Mouse (Mus musculus) embryonic facial prominence, embryonic 13.5 days (tissue): ENCODE results near the gene Polg2. TPM values are rescaled to one million over a fixed set of nuclear protein-coding genes. Genes with fewer than 3 reads are reported as not detected.

Experiments used
- ATAC-seq: fragments of 200-750 bp; cut with Nextera tagmentation; 2 replicates; pipeline ENCODE4 v1.8.0; 2017; ENCODE audit warnings: low read depth; ENCODE audit not compliant: insufficient number of reproducible peaks, insufficient read depth, low FRiP score, low TSS enrichment
- H3K27ac ChIP-seq: fragments of 300-500 bp; sonication (generic); 2 replicates; pipeline ENCODE4 v1.5.1; 2015; ENCODE audit warnings: moderate library complexity, mild to moderate bottlenecking, inconsistent platforms
- H3K27me3 ChIP-seq: fragments of 300-500 bp; sonication (generic); 2 replicates; pipeline ENCODE4 v1.6.1; 2015; ENCODE audit warnings: mild to moderate bottlenecking, inconsistent platforms
- H3K36me3 ChIP-seq: fragments of 300-500 bp; sonication (generic); 2 replicates; pipeline ENCODE4 v1.6.1; 2015; ENCODE audit warnings: mild to moderate bottlenecking, inconsistent platforms
- H3K4me1 ChIP-seq: fragments of 300-500 bp; sonication (generic); 2 replicates; pipeline ENCODE4 v1.6.1; 2015; ENCODE audit warnings: inconsistent platforms
- H3K4me2 ChIP-seq: fragments of 300-500 bp; sonication (generic); 2 replicates; pipeline ENCODE4 v1.6.1; 2015; ENCODE audit warnings: moderate library complexity, mild to moderate bottlenecking, inconsistent platforms
- H3K4me3 ChIP-seq: fragments of 300-500 bp; sonication (generic); 2 replicates; pipeline ENCODE4 v1.5.1; 2015; ENCODE audit warnings: mild to moderate bottlenecking, inconsistent platforms
- H3K9ac ChIP-seq: fragments of 300-500 bp; sonication (generic); 2 replicates; pipeline ENCODE4 v1.6.1; 2015; ENCODE audit warnings: mild to moderate bottlenecking, inconsistent platforms
- H3K9me3 ChIP-seq: fragments of 300-500 bp; sonication (generic); 2 replicates; pipeline ENCODE4 v1.6.1; 2016; ENCODE audit warnings: inconsistent platforms
- WGBS: fragments of 180-500 bp; shearing (Covaris S2); methylation state at CpG from one replicate; pipeline ENCODE4 v1.1.7; 2015; ENCODE audit warnings: mixed read lengths; 5-methylcytosine and 5-hydroxymethylcytosine counted together
- polyA plus RNA-seq: library from polyadenylated mRNA; unstranded; fragments of >200 nt; fragmentation: Nextera tagmentation; extraction: Ambion mirVana; gene quantifications from 2 replicates; pipeline ENCODE4 v1.2.1, GENCODE M21; 2015

Polg2 gene
- polyA plus RNA-seq, 1 experiment from 2014 or later: 14.1 TPM

DNA sequence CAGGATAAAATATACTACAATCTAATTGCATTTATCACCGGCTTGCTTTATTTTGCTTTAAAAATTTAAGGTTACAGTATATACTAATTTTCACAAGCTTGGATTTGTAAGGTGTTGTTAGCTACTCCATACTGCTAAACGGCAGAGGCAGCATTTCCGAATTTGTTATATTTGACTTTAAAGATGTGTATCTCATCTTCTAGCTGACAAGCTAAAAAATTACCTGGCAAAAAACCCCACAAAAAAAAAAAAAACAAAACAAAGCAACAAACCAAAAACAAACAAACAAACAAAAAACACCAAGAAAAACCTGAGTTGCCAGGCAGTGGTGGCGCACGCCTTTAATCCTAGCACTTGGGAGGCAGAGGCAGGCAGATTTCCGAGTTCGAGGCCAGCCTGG is 1.2 kb downstream of the Polg2 start:
- WGBS: 94% methylated on average over 7 of the region's 7 CpGs
- Histone ChIP-seq H3K36me3 (peaks cover 60% of the 10 kb centered on the region), H3K9me3 (no peaks in the 10 kb centered on the region), H3K4me3 (peak overlapping the region; percentile 73), H3K27me3 (no peaks in the 10 kb centered on the region), H3K4me2 (peak overlapping the region; percentile 65), H3K4me1 (peaks cover 12% of the 10 kb centered on the region), H3K27ac (no peak overlapping the region), H3K9ac (no peak overlapping the region; the same call in 1 of the 2 replicates)
- ATAC-seq: no peak

DNA sequence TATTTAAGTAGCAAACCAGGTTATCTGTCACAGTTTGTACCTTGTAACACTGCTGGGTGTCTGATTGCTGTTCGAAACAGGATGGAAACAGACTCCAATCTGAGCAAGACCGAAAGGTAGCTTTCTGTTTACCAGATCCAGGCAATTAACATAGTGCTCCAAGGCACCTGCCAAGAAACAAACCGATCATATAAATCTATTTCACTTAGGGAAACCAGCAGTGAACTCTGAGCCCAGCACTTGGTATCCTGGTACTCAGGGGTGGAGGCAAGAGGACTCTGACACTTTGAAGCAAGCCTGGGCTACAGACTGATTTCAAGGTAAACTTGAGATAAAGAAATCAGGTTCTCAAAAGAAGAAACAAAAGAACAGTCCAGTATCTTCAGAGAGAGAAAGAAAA is 1.9 kb downstream of the Polg2 start:
- ATAC-seq: no peak
- H3K36me3 ChIP-seq: peaks cover 60% of the 10 kb centered on the region

DNA sequence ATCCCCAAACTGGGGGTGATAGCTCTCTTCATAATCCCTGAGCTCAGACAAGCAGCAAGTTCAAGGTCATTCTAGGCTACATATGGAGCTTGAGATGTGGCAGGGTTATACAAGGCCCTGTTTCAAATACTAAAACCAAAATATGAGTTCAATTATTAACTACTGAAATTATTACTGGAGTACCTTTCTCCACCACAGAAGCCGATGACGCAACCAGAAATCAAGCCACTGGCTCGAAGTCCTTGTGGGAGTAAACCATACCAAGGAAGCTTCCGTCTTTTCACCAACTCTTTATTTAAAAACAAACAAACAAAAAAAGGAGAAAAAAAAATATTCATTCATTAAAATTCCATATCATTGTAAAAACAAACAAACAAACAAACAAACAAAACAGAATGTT is 2.4 kb downstream of the Polg2 start:
- Histone ChIP-seq H3K27me3 (no peaks in the 10 kb centered on the region), H3K36me3 (peaks cover 60% of the 10 kb centered on the region), H3K9me3 (no peaks in the 10 kb centered on the region), H3K4me3 (no peak overlapping the region), H3K4me2 (no peak overlapping the region), H3K9ac (no peak overlapping the region), H3K4me1 (peaks cover 12% of the 10 kb centered on the region), H3K27ac (no peak overlapping the region)
- ATAC-seq: no peak
- 92% methylated on average over 4 of the region's 4 CpGs for WGBS

More for the DNA sequence above, 1.9 kb downstream of the Polg2 start:
- no peak overlapping the region for H3K27ac ChIP-seq
- H3K9me3 ChIP-seq: no peaks in the 10 kb centered on the region
- H3K4me2 ChIP-seq: peak overlapping the region; percentile 65; the same call in 1 of the 2 replicates
- H3K4me3 ChIP-seq: no peak overlapping the region
- H3K4me1 ChIP-seq: peaks cover 12% of the 10 kb centered on the region
- no peaks in the 10 kb centered on the region for H3K27me3 ChIP-seq
- 90% methylated on average over 3 of the region's 3 CpGs for WGBS
- peak overlapping the region; percentile 32; the same call in 1 of the 2 replicates for H3K9ac ChIP-seq

DNA sequence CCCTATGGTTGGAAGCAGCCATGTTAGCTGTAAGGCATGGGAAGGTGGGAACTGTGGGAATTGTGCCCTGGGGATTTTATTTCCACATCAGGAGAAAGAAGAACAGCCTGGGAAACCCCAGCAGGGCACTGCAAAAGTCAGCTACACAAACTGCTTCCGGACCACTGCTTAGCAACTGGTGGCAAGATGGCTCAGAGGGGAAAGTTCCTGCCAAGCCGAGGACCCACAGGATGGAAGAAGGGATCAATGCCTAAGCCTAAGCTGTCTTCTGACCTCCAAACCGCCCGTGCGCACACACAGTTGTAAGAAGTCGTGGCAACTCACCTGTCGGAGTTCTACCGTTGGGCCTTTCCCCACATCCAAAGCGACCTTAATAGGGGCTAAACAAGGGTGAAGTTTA is 6.3 kb downstream of the Polg2 start:
- Histone ChIP-seq H3K36me3 (peaks cover 83% of the 10 kb centered on the region), H3K4me1 (peaks cover 8% of the 10 kb centered on the region), H3K27me3 (no peaks in the 10 kb centered on the region), H3K9me3 (no peaks in the 10 kb centered on the region), H3K4me3 (no peak overlapping the region), H3K27ac (no peak overlapping the region), H3K9ac (no peak overlapping the region), H3K4me2 (no peak overlapping the region)
- ATAC-seq: no peak
- WGBS: 94% methylated on average over 9 of the region's 9 CpGs

DNA sequence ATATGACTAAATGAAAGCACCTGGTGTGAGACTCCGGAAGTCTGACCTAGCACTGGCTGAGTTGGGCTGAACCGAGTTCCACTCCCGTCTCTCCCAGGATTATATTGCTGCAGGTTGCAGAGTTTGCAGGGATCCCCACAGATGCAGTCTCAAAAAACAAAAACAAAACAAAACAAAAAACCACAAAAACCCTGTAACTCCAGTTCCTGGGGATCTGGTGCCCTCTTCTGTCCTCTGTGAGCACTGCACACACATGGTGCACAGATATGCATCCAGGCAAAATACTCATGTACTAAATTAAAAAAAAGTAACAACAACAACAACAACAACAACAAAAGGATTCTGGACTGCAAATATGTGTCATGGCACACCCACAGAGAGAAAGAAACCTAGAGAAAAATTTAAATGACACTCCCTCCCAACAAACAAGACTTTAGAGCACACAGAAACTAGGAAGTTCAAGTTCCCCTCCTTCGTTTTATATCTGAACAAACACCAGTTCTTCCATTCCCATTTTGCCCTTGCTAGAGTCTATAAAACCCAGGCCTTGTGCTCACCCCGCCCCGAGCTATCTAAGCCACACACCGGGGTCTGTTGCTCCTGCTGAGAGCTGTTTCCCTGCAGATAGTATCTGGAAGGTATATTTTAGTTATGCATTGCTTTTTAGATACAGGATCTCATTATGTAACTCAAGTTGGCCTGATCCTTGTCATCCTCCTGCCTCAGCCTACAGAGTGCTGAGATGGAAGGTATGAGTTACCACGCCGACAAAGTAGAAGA is 9.0 kb downstream of the Polg2 start:
- 92% methylated on average over 9 of the region's 9 CpGs for WGBS
- Histone ChIP-seq H3K9ac (no peak overlapping the region), H3K36me3 (peaks cover 93% of the 10 kb centered on the region)

DNA sequence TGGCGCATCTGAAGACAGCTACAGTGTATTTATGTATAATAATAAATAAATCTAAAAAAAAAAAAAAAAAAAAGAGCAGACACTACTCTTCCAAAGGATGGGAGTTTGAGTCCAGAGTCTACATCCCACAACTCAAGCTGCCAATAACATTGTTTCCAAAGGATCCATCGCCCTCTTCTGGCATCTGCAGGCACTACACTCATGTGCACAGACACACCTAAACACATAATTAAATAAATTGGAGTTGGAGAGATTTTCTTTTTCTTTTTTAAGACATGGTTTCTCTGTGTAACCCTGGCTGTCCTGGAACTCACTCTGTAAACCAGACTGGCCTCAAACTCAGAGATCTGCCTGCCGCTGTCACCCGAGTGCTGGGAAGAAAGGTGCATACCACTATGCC is 11.8 kb downstream of the Polg2 start:
- Histone ChIP-seq H3K9me3 (peaks cover 3% of the 10 kb centered on the region; the same call in 1 of the 2 replicates), H3K9ac (no peak overlapping the region), H3K27me3 (no peaks in the 10 kb centered on the region), H3K4me3 (no peak overlapping the region), H3K36me3 (peaks cover 70% of the 10 kb centered on the region), H3K4me1 (peaks cover 8% of the 10 kb centered on the region), H3K27ac (no peak overlapping the region), H3K4me2 (no peak overlapping the region)
- whole genome bisulfite sequencing: 94% methylated on average over 4 of the region's 4 CpGs
- no peak for ATAC-seq

More for the DNA sequence above, 9.0 kb downstream of the Polg2 start:
- Histone ChIP-seq H3K9me3 (peaks cover 3% of the 10 kb centered on the region; the same call in 1 of the 2 replicates), H3K27me3 (no peaks in the 10 kb centered on the region), H3K4me1 (no peaks in the 10 kb centered on the region), H3K4me3 (no peak overlapping the region), H3K27ac (no peak overlapping the region), H3K4me2 (no peak overlapping the region)
- ATAC-seq: no peak

DNA sequence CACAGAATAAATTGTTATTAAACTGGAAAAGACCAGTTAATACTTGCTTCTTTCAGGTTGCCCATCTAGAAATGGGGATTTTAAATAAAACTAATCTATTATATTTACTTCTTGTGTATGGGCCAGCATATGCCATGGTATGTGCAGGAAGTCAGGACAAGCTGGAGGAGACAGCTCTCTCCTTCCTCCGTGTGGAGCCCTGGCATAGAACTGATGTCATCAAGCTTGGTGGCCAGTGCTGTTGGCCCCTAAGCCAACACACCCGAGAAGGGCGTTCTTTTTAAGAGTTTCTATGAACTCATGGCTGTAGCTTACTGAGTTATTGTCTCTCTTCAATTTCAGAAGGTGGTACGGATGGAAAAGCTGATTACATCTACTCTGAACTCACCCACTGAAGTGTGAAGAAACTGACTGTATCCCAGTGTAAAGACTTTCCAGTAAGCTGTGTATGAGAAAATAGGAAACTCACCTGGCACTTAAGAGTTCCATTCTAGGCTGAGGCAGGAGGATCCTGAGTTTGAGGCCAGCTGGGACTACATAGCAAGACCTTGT is 12.7 kb downstream of the Polg2 start:
- Histone ChIP-seq H3K4me1 (peaks cover 16% of the 10 kb centered on the region), H3K4me2 (no peak overlapping the region), H3K9ac (no peak overlapping the region), H3K27me3 (no peaks in the 10 kb centered on the region), H3K36me3 (peaks cover 62% of the 10 kb centered on the region), H3K9me3 (peaks cover 3% of the 10 kb centered on the region; the same call in 1 of the 2 replicates), H3K27ac (no peak overlapping the region), H3K4me3 (no peak overlapping the region)
- 90% methylated on average over 4 of the region's 4 CpGs for WGBS
- ATAC-seq: no peak

DNA sequence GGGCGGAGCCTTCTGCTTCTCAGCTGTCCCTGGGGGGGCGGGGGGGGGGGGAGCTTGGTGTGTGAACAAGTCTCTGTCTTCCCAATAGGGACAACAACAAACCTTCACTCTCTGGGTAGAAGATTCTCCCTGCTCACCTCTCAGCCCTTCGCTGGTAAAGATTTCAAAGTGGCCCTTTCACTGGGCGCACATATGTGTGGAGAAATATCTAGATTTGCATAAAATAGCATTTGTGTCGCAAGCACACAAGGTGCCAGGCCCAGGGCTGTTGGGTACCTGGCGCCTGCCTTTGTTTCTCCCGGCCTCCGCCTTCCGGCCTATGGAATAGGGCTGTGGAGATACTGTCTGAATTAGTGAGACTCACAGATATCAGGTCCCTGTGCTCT is 16.5 kb downstream of the Polg2 start:
- peak overlapping the region; percentile 77 for H3K27ac ChIP-seq
- peak overlapping the region; percentile 32; the same call in 1 of the 2 replicates for H3K9ac ChIP-seq
- WGBS: 70% methylated on average over 9 of the region's 9 CpGs
- peaks cover 28% of the 10 kb centered on the region for H3K36me3 ChIP-seq
- ATAC-seq: peak; percentile 43; the same call in 1 of the 2 replicates
- H3K27me3 ChIP-seq: no peaks in the 10 kb centered on the region
- H3K4me2 ChIP-seq: no peak overlapping the region; the same call in 1 of the 2 replicates
- H3K9me3 ChIP-seq: peaks cover under 1% of the 10 kb centered on the region; the same call in 1 of the 2 replicates
- no peak overlapping the region for H3K4me3 ChIP-seq
- H3K4me1 ChIP-seq: peaks cover 20% of the 10 kb centered on the region

DNA sequence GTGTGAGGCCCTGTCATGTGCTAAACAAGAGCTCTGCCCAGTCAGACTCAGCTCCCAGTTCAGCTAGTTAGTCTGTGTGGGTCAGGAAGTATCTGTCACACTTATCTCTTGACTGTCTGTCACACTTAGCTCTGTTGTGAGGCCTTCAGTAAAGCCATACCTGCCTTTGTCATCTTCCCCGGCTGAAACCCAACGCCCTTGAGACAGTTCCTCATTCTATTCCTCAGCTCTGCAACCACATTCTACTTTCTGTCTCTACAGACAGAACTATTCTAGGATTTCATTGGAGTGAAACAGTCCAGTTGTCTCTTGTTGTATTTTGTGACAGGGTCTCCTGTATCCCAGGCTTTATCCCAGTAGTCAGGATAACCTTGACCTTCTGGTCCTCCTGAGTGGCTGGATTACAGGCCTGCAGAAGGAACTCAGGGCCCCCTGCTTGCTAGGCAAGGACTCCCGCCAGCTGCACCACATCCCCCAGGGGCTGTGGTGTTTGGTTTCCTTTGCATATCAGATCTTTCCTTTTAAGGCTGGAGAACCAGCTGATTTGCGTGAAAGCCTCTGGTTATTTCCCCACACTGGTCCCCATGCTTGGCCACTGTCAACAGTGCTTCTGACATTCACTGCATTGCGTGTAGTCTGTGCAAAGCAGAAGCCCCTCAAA is 17.1 kb downstream of the Polg2 start:
- Histone ChIP-seq H3K27ac (peak overlapping the region; percentile 77), H3K36me3 (peaks cover 23% of the 10 kb centered on the region), H3K4me2 (no peak overlapping the region; the same call in 1 of the 2 replicates), H3K27me3 (no peaks in the 10 kb centered on the region), H3K4me3 (no peak overlapping the region), H3K9me3 (no peaks in the 10 kb centered on the region), H3K9ac (peak overlapping the region; percentile 32; the same call in 1 of the 2 replicates), H3K4me1 (peaks cover 20% of the 10 kb centered on the region)
- 0 out of 2 replicates have a peak, but pooled peaks have one; percentile 26 for ATAC-seq
- 18% methylated on average over 5 of the region's 5 CpGs for WGBS

DNA sequence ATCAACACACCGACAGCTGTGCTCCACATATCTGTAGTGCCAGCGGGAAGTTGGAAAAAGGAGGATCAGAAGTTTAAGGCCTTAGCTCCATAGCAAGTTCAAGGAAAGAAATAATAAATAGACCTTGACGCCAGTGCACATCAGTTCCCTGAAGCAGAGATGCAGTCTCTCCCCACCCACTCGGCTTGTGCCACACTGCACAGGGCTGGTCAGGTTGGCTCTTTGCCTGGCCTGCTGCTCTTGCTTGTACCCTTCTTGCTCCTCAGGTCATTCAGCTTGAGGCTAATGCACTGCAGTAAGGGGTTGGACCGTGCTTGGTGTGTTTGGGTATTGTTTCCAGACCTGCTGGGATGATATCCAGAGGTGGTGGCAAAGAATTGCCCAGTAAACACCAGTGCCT is 18.8 kb downstream of the Polg2 start:
- H3K9me3 ChIP-seq: no peaks in the 10 kb centered on the region
- no peak for ATAC-seq
- H3K4me2 ChIP-seq: no peak overlapping the region
- peaks cover 7% of the 10 kb centered on the region for H3K36me3 ChIP-seq
- H3K27me3 ChIP-seq: no peaks in the 10 kb centered on the region
- no peak overlapping the region for H3K4me3 ChIP-seq
- peaks cover 20% of the 10 kb centered on the region for H3K4me1 ChIP-seq
- H3K27ac ChIP-seq: no peak overlapping the region
- 89% methylated on average over 5 of the region's 5 CpGs for WGBS
- no peak overlapping the region for H3K9ac ChIP-seq

DNA sequence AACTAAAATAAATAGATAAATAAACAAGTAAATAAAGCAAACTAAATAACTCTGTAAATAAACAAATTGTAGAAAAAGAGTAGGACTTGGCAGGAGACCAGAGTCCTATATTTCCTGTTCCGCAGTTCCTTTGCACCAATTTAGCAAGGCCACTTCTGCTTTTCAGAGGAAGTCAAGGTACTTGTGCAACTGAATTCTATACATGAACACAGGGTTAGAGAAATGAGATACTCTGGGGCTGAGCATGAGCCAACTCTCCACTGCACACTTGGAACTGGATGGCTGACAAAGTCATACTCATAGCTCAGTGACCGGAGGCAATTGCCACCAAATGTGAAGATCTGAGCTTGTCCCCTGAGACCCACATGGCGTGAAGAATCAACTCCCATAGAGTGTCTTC is 20.3 kb downstream of the Polg2 start:
- 91% methylated on average over 3 of the region's 3 CpGs for WGBS
- ATAC-seq: no peak
- Histone ChIP-seq H3K36me3 (no peaks in the 10 kb centered on the region), H3K9me3 (no peaks in the 10 kb centered on the region), H3K4me2 (no peak overlapping the region), H3K4me3 (no peak overlapping the region), H3K27me3 (no peaks in the 10 kb centered on the region), H3K27ac (no peak overlapping the region), H3K4me1 (peaks cover 20% of the 10 kb centered on the region), H3K9ac (no peak overlapping the region)
